Mouse (Mus musculus): Measurements from ENCODE around the gene Shisal2a. TPM values are rescaled to one million over a fixed set of nuclear protein-coding genes. Genes with fewer than 3 reads are reported as not detected.
A peak's percentile ranks its signal among the peaks of the same experiment; 100 is the strongest.
"Not testable (repeated sequence)": the region's sequence is repeated elsewhere in the genome, so short reads cannot be mapped to it uniquely, and the experiment has no call there.

Gene Shisal2a
- polyA plus RNA-seq, 1 experiment from 2014 or later = 1.1 TPM

GRCm38 (mm10) chr4:108371421-108371820, 11.7 kb downstream of the Shisal2a start:
- Histone ChIP-seq H3K27me3 (replicated peaks) (no peaks in the 10 kb centered on the region), H3K4me3 (no peak overlapping the region), H3K27ac (replicated peaks) (no peak overlapping the region), H3K4me2 (no peak overlapping the region), H3K9ac (no peak overlapping the region), H3K4me1 (peaks cover 25% of the 10 kb centered on the region), H3K9me3 (no peaks in the 10 kb centered on the region), H3K36me3 (no peaks in the 10 kb centered on the region)
- ATAC-seq (ENCODE audit: extremely low read depth, insufficient number of reproducible peaks, low FRiP score, low TSS enrichment) = no peak
- WGBS = 76% methylated on average over 3 of the region's 3 CpGs

GRCm38 (mm10) chr4:108370409-108370808, 12.7 kb downstream of the Shisal2a start:
- 68% methylated on average over 4 of the region's 4 CpGs for WGBS
- no peaks in the 10 kb centered on the region for H3K27me3 ChIP-seq (replicated peaks)
- H3K4me1 ChIP-seq = peaks cover 25% of the 10 kb centered on the region
- H3K9ac ChIP-seq = no peak overlapping the region
- no peaks in the 10 kb centered on the region for H3K9me3 ChIP-seq
- ATAC-seq (ENCODE audit: extremely low read depth, insufficient number of reproducible peaks, low FRiP score, low TSS enrichment) = no peak
- no peak overlapping the region for H3K4me3 ChIP-seq
- H3K4me2 ChIP-seq = no peak overlapping the region
- no peak overlapping the region for H3K27ac ChIP-seq (replicated peaks)
- H3K36me3 ChIP-seq = no peaks in the 10 kb centered on the region

DNA sequence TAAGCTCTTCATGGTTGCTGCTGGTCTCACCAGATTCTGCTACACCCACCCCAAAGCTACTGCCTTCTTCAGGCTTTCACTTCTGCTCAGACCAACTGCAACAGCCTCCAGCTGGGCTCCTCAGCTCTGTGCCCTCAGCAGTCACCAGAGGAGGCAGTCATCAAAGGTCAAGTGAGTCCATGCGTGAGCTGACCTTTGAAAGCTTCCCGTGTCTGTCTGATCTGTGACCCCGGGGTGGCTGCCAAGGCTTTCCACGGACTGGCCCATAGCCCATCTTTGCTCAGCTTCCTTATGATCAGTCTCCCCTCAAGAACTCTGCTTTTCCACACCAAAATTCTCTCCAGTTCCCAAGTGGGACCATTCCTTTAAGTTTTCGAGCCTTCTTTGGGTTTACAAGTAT, 13.9 kb downstream of the Shisal2a start:
- Histone ChIP-seq H3K9me3 (no peaks in the 10 kb centered on the region), H3K4me2 (no peak overlapping the region), H3K27ac (replicated peaks) (no peak overlapping the region), H3K4me3 (no peak overlapping the region), H3K4me1 (peaks cover 34% of the 10 kb centered on the region), H3K36me3 (no peaks in the 10 kb centered on the region), H3K27me3 (replicated peaks) (no peaks in the 10 kb centered on the region), H3K9ac (no peak overlapping the region)
- ATAC-seq (ENCODE audit: extremely low read depth, insufficient number of reproducible peaks, low FRiP score, low TSS enrichment) = no peak
- WGBS = 27% methylated on average over 5 of the region's 5 CpGs

GRCm38 (mm10) chr4:108364111-108364476, 19.1 kb downstream of the Shisal2a start:
- Histone ChIP-seq H3K4me3 (no peak overlapping the region), H3K36me3 (no peaks in the 10 kb centered on the region), H3K4me2 (peak overlapping the region; percentile 43; the same call in 1 of the 2 replicates), H3K27me3 (replicated peaks) (no peaks in the 10 kb centered on the region), H3K27ac (replicated peaks) (peak overlapping the region; percentile 92), H3K4me1 (peaks cover 50% of the 10 kb centered on the region), H3K9ac (peak overlapping the region; percentile 42), H3K9me3 (no peaks in the 10 kb centered on the region)
- 17% methylated on average over 5 of the region's 5 CpGs for WGBS
- ATAC-seq (ENCODE audit: extremely low read depth, insufficient number of reproducible peaks, low FRiP score, low TSS enrichment) = no peak; the same call in 1 of the 2 replicates

- H3K9ac ChIP-seq = peak overlapping the region; percentile 53
Measured at GRCm38 (mm10) chr4:108363355-108364110, 19.6 kb downstream of the Shisal2a start.

GRCm38 (mm10) chr4:108362321-108363261, 20.6 kb downstream of the Shisal2a start:
- H3K9me3 ChIP-seq = no peaks in the 10 kb centered on the region
- no peak overlapping the region for H3K4me3 ChIP-seq
- 20% methylated on average over 18 of the region's 18 CpGs for WGBS
- peak overlapping the region; percentile 53 for H3K9ac ChIP-seq
- H3K4me2 ChIP-seq = peak overlapping the region; percentile 43
- H3K4me1 ChIP-seq = peaks cover 62% of the 10 kb centered on the region
- peak overlapping the region; percentile 92 for H3K27ac ChIP-seq (replicated peaks)
- ATAC-seq (ENCODE audit: extremely low read depth, insufficient number of reproducible peaks, low FRiP score, low TSS enrichment) = no peak
- H3K27me3 ChIP-seq (replicated peaks) = no peaks in the 10 kb centered on the region
- H3K36me3 ChIP-seq = no peaks in the 10 kb centered on the region

More at GRCm38 (mm10) chr4:108363355-108364110, 19.6 kb downstream of the Shisal2a start:
- Histone ChIP-seq H3K36me3 (no peaks in the 10 kb centered on the region), H3K9me3 (no peaks in the 10 kb centered on the region), H3K27ac (replicated peaks) (peak overlapping the region; percentile 92), H3K4me2 (peak overlapping the region; percentile 43), H3K4me3 (no peak overlapping the region), H3K27me3 (replicated peaks) (no peaks in the 10 kb centered on the region), H3K4me1 (peaks cover 55% of the 10 kb centered on the region)
- ATAC-seq (ENCODE audit: extremely low read depth, insufficient number of reproducible peaks, low FRiP score, low TSS enrichment) = no peak
- 19% methylated on average over 7 of the region's 7 CpGs for WGBS

DNA sequence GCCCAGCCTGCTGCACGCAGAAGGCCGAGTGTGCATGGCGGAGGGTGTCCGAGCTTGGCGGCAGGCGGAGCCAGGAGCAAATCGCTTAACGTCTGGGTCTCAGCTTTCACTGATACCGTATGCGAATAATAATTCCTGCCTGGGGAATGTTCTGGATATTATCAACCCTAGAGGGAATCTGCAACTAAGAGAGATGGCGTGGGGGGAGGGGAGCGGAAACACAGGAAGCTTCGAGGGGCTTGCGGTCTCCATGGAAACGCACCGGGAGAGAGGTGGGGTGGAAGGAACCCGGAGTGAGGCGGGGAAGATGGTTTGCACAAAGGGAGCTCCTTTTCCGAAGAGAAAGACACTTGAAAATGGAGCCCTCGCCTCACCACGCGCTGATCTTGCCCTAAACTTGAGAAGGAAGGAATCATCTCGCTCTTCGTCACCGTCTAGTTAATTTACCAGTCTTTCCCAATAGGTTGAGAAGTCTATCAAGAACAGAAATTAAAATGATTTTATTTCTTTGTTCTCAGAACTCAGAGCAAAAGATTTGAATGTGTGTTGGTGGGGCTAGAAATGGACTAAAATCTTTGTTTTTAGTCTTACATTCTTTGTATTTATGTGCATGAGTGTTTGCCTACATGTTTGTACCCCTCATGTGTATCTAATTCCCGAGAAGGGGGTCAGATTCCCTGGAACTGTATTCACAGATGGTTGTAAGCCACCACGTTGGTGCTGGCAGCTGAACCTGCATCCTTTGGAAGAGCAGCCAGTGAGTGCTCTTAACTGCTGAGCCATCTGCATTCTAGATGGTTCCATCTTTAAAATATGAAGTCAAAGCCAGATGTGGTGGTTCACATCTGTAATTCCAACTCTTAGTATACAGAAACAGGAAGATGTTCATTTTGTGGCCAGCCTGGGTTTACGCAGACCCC, 22.8 kb downstream of the Shisal2a start:
- WGBS = 7% methylated on average over 28 of the region's 28 CpGs

GRCm38 (mm10) chr4:108358498-108358897, 24.7 kb downstream of the Shisal2a start:
- no peak overlapping the region for H3K4me2 ChIP-seq
- no peaks in the 10 kb centered on the region for H3K36me3 ChIP-seq
- no peaks in the 10 kb centered on the region for H3K27me3 ChIP-seq (replicated peaks)
- H3K27ac ChIP-seq (replicated peaks) = peak overlapping the region; percentile 93
- H3K4me1 ChIP-seq = peaks cover 74% of the 10 kb centered on the region
- no peak overlapping the region for H3K4me3 ChIP-seq
- H3K9ac ChIP-seq = no peak overlapping the region
- ATAC-seq (ENCODE audit: extremely low read depth, insufficient number of reproducible peaks, low FRiP score, low TSS enrichment) = no peak
- WGBS = 35% methylated on average over 4 of the region's 4 CpGs
- H3K9me3 ChIP-seq = no peaks in the 10 kb centered on the region

More for the DNA sequence above, 22.8 kb downstream of the Shisal2a start:
- Histone ChIP-seq H3K27ac (replicated peaks) (peak overlapping the region; percentile 93), H3K27me3 (replicated peaks) (no peaks in the 10 kb centered on the region), H3K36me3 (no peaks in the 10 kb centered on the region), H3K9me3 (no peaks in the 10 kb centered on the region), H3K9ac (peak overlapping the region; percentile 58; the same call in 1 of the 2 replicates), H3K4me1 (peaks cover 78% of the 10 kb centered on the region), H3K4me3 (peak overlapping the region; percentile 35), H3K4me2 (peak overlapping the region; percentile 62)
- peak; percentile 68 for ATAC-seq (ENCODE audit: extremely low read depth, insufficient number of reproducible peaks, low FRiP score, low TSS enrichment)

- no peak overlapping the region for H3K9ac ChIP-seq
- no peak for ATAC-seq (ENCODE audit: extremely low read depth, insufficient number of reproducible peaks, low FRiP score, low TSS enrichment)
- no peaks in the 10 kb centered on the region for H3K9me3 ChIP-seq
- no peak overlapping the region for H3K27ac ChIP-seq (replicated peaks)
- H3K36me3 ChIP-seq = no peaks in the 10 kb centered on the region
- peaks cover 64% of the 10 kb centered on the region for H3K4me1 ChIP-seq
- H3K4me2 ChIP-seq = no peak overlapping the region
- WGBS = 85% methylated on average over 8 of the region's 8 CpGs
- no peak overlapping the region for H3K4me3 ChIP-seq
- H3K27me3 ChIP-seq (replicated peaks) = no peaks in the 10 kb centered on the region
Measured at GRCm38 (mm10) chr4:108357458-108357857, 25.7 kb downstream of the Shisal2a start.

GRCm38 (mm10) chr4:108353591-108353990, 29.6 kb downstream of the Shisal2a start:
- not testable (repeated sequence) for H3K4me2 ChIP-seq; ATAC-seq (ENCODE audit: extremely low read depth, insufficient number of reproducible peaks, low FRiP score, low TSS enrichment); H3K9me3 ChIP-seq; H3K27me3 ChIP-seq (replicated peaks); H3K4me3 ChIP-seq; H3K27ac ChIP-seq (replicated peaks); H3K9ac ChIP-seq; H3K36me3 ChIP-seq
- peaks cover 72% of the 10 kb centered on the region for H3K4me1 ChIP-seq
